Mouse (Mus musculus): ENCODE measurements around the gene 4930550C14Rik. TPM values are rescaled to one million over a fixed set of nuclear protein-coding genes. Genes with fewer than 3 reads are reported as not detected.

4930550C14Rik gene
- polyA plus RNA-seq (2015; fragmentation: Nextera tagmentation; extraction: Ambion mirVana): 0.45 and 1.1 TPM in 2 replicates

- peak within 1 kb of the TSS; percentile 45 for H3K4me2 ChIP-seq (ENCODE audit: low read depth, low read length)
- no peaks in the 10 kb centered on the region for H3K27me3 ChIP-seq (ENCODE audit: control insufficient read depth, insufficient read depth, low read length)
- H3K4me3 ChIP-seq (replicated peaks; ENCODE audit: low read length): peak within 1 kb of the TSS; percentile 1
- 16% methylated on average over 11 of the region's 11 CpGs for WGBS
- no peak for ATAC-seq (ENCODE audit: insufficient read depth, low FRiP score)
- peaks cover 15% of the 10 kb centered on the region; the same call in 1 of the 2 replicates for H3K4me1 ChIP-seq (ENCODE audit: control insufficient read depth, insufficient read depth, low read length)
- H3K27ac ChIP-seq (ENCODE audit: low read length): peak within 1 kb of the TSS; percentile 63
- no peaks in the 10 kb centered on the region; the same call in 1 of the 2 replicates for H3K36me3 ChIP-seq (ENCODE audit: control insufficient read depth, insufficient read depth, low read length)
- H3K9me3 ChIP-seq (replicated peaks; ENCODE audit: control insufficient read depth, low read length): no peaks in the 10 kb centered on the region
- peak within 1 kb of the TSS; percentile 55 for H3K9ac ChIP-seq (ENCODE audit: low read length)
Measured at GRCm38 (mm10) chr9:53402291-53402711, at the start of gene 4930550C14Rik. Gene 4930550C14Rik, plus strand, starts transcription at chr9:53402325.

GRCm38 (mm10) chr9:53353161-53353560 is 49.0 kb upstream of the 4930550C14Rik start:
- WGBS: 93% methylated on average over 5 of the region's 5 CpGs
- no peaks in the 10 kb centered on the region for H3K27me3 ChIP-seq (ENCODE audit: control insufficient read depth, insufficient read depth, low read length)
- no peak overlapping the region for H3K27ac ChIP-seq (ENCODE audit: low read length)
- no peak overlapping the region for H3K9ac ChIP-seq (ENCODE audit: low read length)
- no peaks in the 10 kb centered on the region; the same call in 1 of the 2 replicates for H3K9me3 ChIP-seq (replicated peaks; ENCODE audit: control insufficient read depth, low read length)
- H3K4me2 ChIP-seq (ENCODE audit: low read depth, low read length): no peak overlapping the region
- H3K4me3 ChIP-seq (replicated peaks; ENCODE audit: low read length): no peak overlapping the region
- no peaks in the 10 kb centered on the region for H3K36me3 ChIP-seq (ENCODE audit: control insufficient read depth, insufficient read depth, low read length)
- no peak for ATAC-seq (ENCODE audit: insufficient read depth, low FRiP score)
- H3K4me1 ChIP-seq (ENCODE audit: control insufficient read depth, insufficient read depth, low read length): 0 out of 2 replicates have a peak, but pooled peaks cover 4% of the 10 kb centered on the region

- H3K27me3 ChIP-seq (ENCODE audit: control insufficient read depth, insufficient read depth, low read length): no peaks in the 10 kb centered on the region
- peak overlapping the region; percentile 86 for H3K27ac ChIP-seq (ENCODE audit: low read length)
- H3K4me1 ChIP-seq (ENCODE audit: control insufficient read depth, insufficient read depth, low read length): 0 out of 2 replicates have a peak, but pooled peaks cover 4% of the 10 kb centered on the region
- WGBS: 32% methylated on average over 14 of the region's 14 CpGs
- H3K9ac ChIP-seq (ENCODE audit: low read length): no peak overlapping the region
- H3K9me3 ChIP-seq (replicated peaks; ENCODE audit: control insufficient read depth, low read length): no peaks in the 10 kb centered on the region
- peak overlapping the region; percentile 41 for H3K4me2 ChIP-seq (ENCODE audit: low read depth, low read length)
- ATAC-seq (ENCODE audit: insufficient read depth, low FRiP score): peak; percentile 98
- H3K36me3 ChIP-seq (ENCODE audit: control insufficient read depth, insufficient read depth, low read length): no peaks in the 10 kb centered on the region
- peak overlapping the region; percentile 9; the same call in 1 of the 2 replicates for H3K4me3 ChIP-seq (replicated peaks; ENCODE audit: low read length)
Measured at GRCm38 (mm10) chr9:53356219-53357155, 45.6 kb upstream of the 4930550C14Rik start.

GRCm38 (mm10) chr9:53371339-53371738 is 30.8 kb upstream of the 4930550C14Rik start:
- Histone ChIP-seq H3K9me3 (replicated peaks; ENCODE audit: control insufficient read depth, low read length) (no peaks in the 10 kb centered on the region), H3K4me3 (replicated peaks; ENCODE audit: low read length) (no peak overlapping the region), H3K4me1 (ENCODE audit: control insufficient read depth, insufficient read depth, low read length) (peaks cover 2% of the 10 kb centered on the region; the same call in 1 of the 2 replicates), H3K9ac (ENCODE audit: low read length) (no peak overlapping the region), H3K36me3 (ENCODE audit: control insufficient read depth, insufficient read depth, low read length) (no peaks in the 10 kb centered on the region; the same call in 1 of the 2 replicates), H3K27me3 (ENCODE audit: control insufficient read depth, insufficient read depth, low read length) (no peaks in the 10 kb centered on the region), H3K4me2 (ENCODE audit: low read depth, low read length) (no peak overlapping the region), H3K27ac (ENCODE audit: low read length) (no peak overlapping the region)
- ATAC-seq (ENCODE audit: insufficient read depth, low FRiP score): no peak
- 44% methylated on average over 3 of the region's 3 CpGs for WGBS

- Histone ChIP-seq H3K4me3 (replicated peaks; ENCODE audit: low read length) (no peak overlapping the region), H3K27me3 (ENCODE audit: control insufficient read depth, insufficient read depth, low read length) (no peaks in the 10 kb centered on the region), H3K36me3 (ENCODE audit: control insufficient read depth, insufficient read depth, low read length) (no peaks in the 10 kb centered on the region; the same call in 1 of the 2 replicates), H3K9ac (ENCODE audit: low read length) (no peak overlapping the region), H3K27ac (ENCODE audit: low read length) (peak overlapping the region; percentile 62), H3K4me2 (ENCODE audit: low read depth, low read length) (no peak overlapping the region), H3K9me3 (replicated peaks; ENCODE audit: control insufficient read depth, low read length) (no peaks in the 10 kb centered on the region), H3K4me1 (ENCODE audit: control insufficient read depth, insufficient read depth, low read length) (peaks cover 16% of the 10 kb centered on the region)
- 56% methylated on average over 4 of the region's 4 CpGs for WGBS
- ATAC-seq (ENCODE audit: insufficient read depth, low FRiP score): peak; percentile 72; the same call in 1 of the 2 replicates
Measured at GRCm38 (mm10) chr9:53375907-53376306, 26.2 kb upstream of the 4930550C14Rik start.

GRCm38 (mm10) chr9:53376820-53377219 is 25.3 kb upstream of the 4930550C14Rik start:
- Histone ChIP-seq H3K27me3 (ENCODE audit: control insufficient read depth, insufficient read depth, low read length) (no peaks in the 10 kb centered on the region), H3K27ac (ENCODE audit: low read length) (no peak overlapping the region; the same call in 1 of the 2 replicates), H3K4me2 (ENCODE audit: low read depth, low read length) (no peak overlapping the region), H3K4me3 (replicated peaks; ENCODE audit: low read length) (no peak overlapping the region), H3K9ac (ENCODE audit: low read length) (no peak overlapping the region), H3K9me3 (replicated peaks; ENCODE audit: control insufficient read depth, low read length) (no peaks in the 10 kb centered on the region), H3K36me3 (ENCODE audit: control insufficient read depth, insufficient read depth, low read length) (no peaks in the 10 kb centered on the region; the same call in 1 of the 2 replicates), H3K4me1 (ENCODE audit: control insufficient read depth, insufficient read depth, low read length) (peaks cover 16% of the 10 kb centered on the region)
- WGBS: 83% methylated on average over 13 of the region's 13 CpGs
- no peak for ATAC-seq (ENCODE audit: insufficient read depth, low FRiP score)

GRCm38 (mm10) chr9:53377597-53377996 is 24.5 kb upstream of the 4930550C14Rik start:
- Histone ChIP-seq H3K36me3 (ENCODE audit: control insufficient read depth, insufficient read depth, low read length) (no peaks in the 10 kb centered on the region; the same call in 1 of the 2 replicates), H3K9me3 (replicated peaks; ENCODE audit: control insufficient read depth, low read length) (no peaks in the 10 kb centered on the region), H3K4me2 (ENCODE audit: low read depth, low read length) (no peak overlapping the region), H3K4me1 (ENCODE audit: control insufficient read depth, insufficient read depth, low read length) (peaks cover 16% of the 10 kb centered on the region), H3K27ac (ENCODE audit: low read length) (no peak overlapping the region), H3K27me3 (ENCODE audit: control insufficient read depth, insufficient read depth, low read length) (no peaks in the 10 kb centered on the region), H3K4me3 (replicated peaks; ENCODE audit: low read length) (no peak overlapping the region), H3K9ac (ENCODE audit: low read length) (no peak overlapping the region)
- no peak for ATAC-seq (ENCODE audit: insufficient read depth, low FRiP score)
- 44% methylated on average over 5 of the region's 5 CpGs for WGBS

- no peaks in the 10 kb centered on the region for H3K27me3 ChIP-seq (ENCODE audit: control insufficient read depth, insufficient read depth, low read length)
- no peak overlapping the region for H3K27ac ChIP-seq (ENCODE audit: low read length)
- 60% methylated on average over 3 of the region's 3 CpGs for whole genome bisulfite sequencing
- no peaks in the 10 kb centered on the region for H3K9me3 ChIP-seq (replicated peaks; ENCODE audit: control insufficient read depth, low read length)
- no peak for ATAC-seq (ENCODE audit: insufficient read depth, low FRiP score)
- H3K36me3 ChIP-seq (ENCODE audit: control insufficient read depth, insufficient read depth, low read length): no peaks in the 10 kb centered on the region; the same call in 1 of the 2 replicates
- H3K4me2 ChIP-seq (ENCODE audit: low read depth, low read length): no peak overlapping the region
- no peak overlapping the region for H3K9ac ChIP-seq (ENCODE audit: low read length)
- no peak overlapping the region for H3K4me3 ChIP-seq (replicated peaks; ENCODE audit: low read length)
- H3K4me1 ChIP-seq (ENCODE audit: control insufficient read depth, insufficient read depth, low read length): peaks cover 20% of the 10 kb centered on the region
Measured at GRCm38 (mm10) chr9:53378171-53378570, 24.0 kb upstream of the 4930550C14Rik start.

GRCm38 (mm10) chr9:53380595-53380994 is 21.5 kb upstream of the 4930550C14Rik start:
- no peak for ATAC-seq (ENCODE audit: insufficient read depth, low FRiP score)
- 56% methylated on average over 2 of the region's 2 CpGs for WGBS
- no peak overlapping the region for H3K27ac ChIP-seq (ENCODE audit: low read length)
- H3K9ac ChIP-seq (ENCODE audit: low read length): no peak overlapping the region
- H3K4me1 ChIP-seq (ENCODE audit: control insufficient read depth, insufficient read depth, low read length): peaks cover 25% of the 10 kb centered on the region
- no peak overlapping the region for H3K4me2 ChIP-seq (ENCODE audit: low read depth, low read length)
- H3K36me3 ChIP-seq (ENCODE audit: control insufficient read depth, insufficient read depth, low read length): no peaks in the 10 kb centered on the region
- H3K9me3 ChIP-seq (replicated peaks; ENCODE audit: control insufficient read depth, low read length): no peaks in the 10 kb centered on the region
- no peaks in the 10 kb centered on the region for H3K27me3 ChIP-seq (ENCODE audit: control insufficient read depth, insufficient read depth, low read length)
- no peak overlapping the region for H3K4me3 ChIP-seq (replicated peaks; ENCODE audit: low read length)

All from stomach, embryonic 16.5 days (tissue).